Mouse (Mus musculus): ENCODE measurements around the gene Tsc22d4. TPM values are rescaled to one million over a fixed set of nuclear protein-coding genes. Genes with fewer than 3 reads are reported as not detected.

The Tsc22d4 gene
- polyA plus RNA-seq, 1 experiment = 48.1 TPM

GRCm38 (mm10) chr5:137753111-137753832, 7.7 kb downstream of the Tsc22d4 start:
- Histone ChIP-seq H3K79me2 (ENCODE audit: control insufficient read depth, insufficient read depth) (peaks cover 9% of the 10 kb centered on the region), H3ac (ENCODE audit: control insufficient read depth, insufficient read length) (no peak overlapping the region), H3K36me3 (ENCODE audit: control insufficient read depth, insufficient read depth) (peaks cover 5% of the 10 kb centered on the region), H3K4me3 (no peak overlapping the region), H3K27me3 (ENCODE audit: control insufficient read depth, insufficient read depth, insufficient read length) (no peaks in the 10 kb centered on the region), H3K4me2 (ENCODE audit: low read depth) (no peak overlapping the region)
- TF ChIP-seq USF1 (IDR thresholded peaks at IDR 0.05; ENCODE audit: low read depth) = no peak
- no peak for TF ChIP-seq REST (IDR thresholded peaks at IDR 0.05; ENCODE audit: insufficient read depth, insufficient read length)
- TF ChIP-seq CEBPB (IDR thresholded peaks at IDR 0.05; ENCODE audit: insufficient read depth, poor library complexity, severe bottlenecking) = no peak
- no peak for TF ChIP-seq POLR2A (IDR thresholded peaks at IDR 0.05; ENCODE audit: insufficient read length, low read depth)
- no peak for TF ChIP-seq SRF (IDR thresholded peaks at IDR 0.05; ENCODE audit: control insufficient read depth, insufficient read length, low read depth)
- no peak for TF ChIP-seq TCF3 (IDR thresholded peaks at IDR 0.05; ENCODE audit: insufficient read length, low read depth)
- TF ChIP-seq MYOG (IDR thresholded peaks at IDR 0.05; ENCODE audit: control insufficient read depth in 1 of 3, insufficient read depth in 1 of 3, insufficient read length in 2 of 3, low read depth in 2 of 3) = peak in 1 of 3 experiments; percentile 56
- TF ChIP-seq TCF12 (IDR thresholded peaks at IDR 0.05; ENCODE audit: insufficient read depth, poor library complexity, severe bottlenecking) = no peak
- peak in 1 of 3 experiments; percentile 11 for TF ChIP-seq MYOD1 (IDR thresholded peaks at IDR 0.05; ENCODE audit: control insufficient read depth in 1 of 3, insufficient read length in 2 of 3, low read depth in 2 of 3)

- peaks cover 5% of the 10 kb centered on the region for H3K36me3 ChIP-seq (ENCODE audit: control insufficient read depth, insufficient read depth)
- H3ac ChIP-seq (ENCODE audit: control insufficient read depth, insufficient read length) = no peak overlapping the region
- no peaks in the 10 kb centered on the region for H3K79me2 ChIP-seq (ENCODE audit: control insufficient read depth, insufficient read depth)
- TF ChIP-seq CEBPB (IDR thresholded peaks at IDR 0.05; ENCODE audit: insufficient read depth, poor library complexity, severe bottlenecking) (no peak), MYOG (IDR thresholded peaks at IDR 0.05; ENCODE audit: control insufficient read depth in 1 of 3, insufficient read depth in 1 of 3, insufficient read length in 2 of 3, low read depth in 2 of 3) (no peak), MAX (IDR thresholded peaks at IDR 0.05; ENCODE audit: low read depth) (no peak), REST (IDR thresholded peaks at IDR 0.05; ENCODE audit: insufficient read depth, insufficient read length) (no peak), MYOD1 (IDR thresholded peaks at IDR 0.05; ENCODE audit: control insufficient read depth in 1 of 3, insufficient read length in 2 of 3, low read depth in 2 of 3) (no peak), TCF3 (IDR thresholded peaks at IDR 0.05; ENCODE audit: insufficient read length, low read depth) (no peak), USF1 (IDR thresholded peaks at IDR 0.05; ENCODE audit: low read depth) (no peak), POLR2A (IDR thresholded peaks at IDR 0.05; ENCODE audit: insufficient read length, low read depth) (no peak), SRF (IDR thresholded peaks at IDR 0.05; ENCODE audit: control insufficient read depth, insufficient read length, low read depth) (no peak), POLR2AphosphoS2 (IDR thresholded peaks at IDR 0.05; ENCODE audit: insufficient read length, low read depth) (no peak), E2F4 (IDR thresholded peaks at IDR 0.05; ENCODE audit: insufficient read depth) (no peak), TCF12 (IDR thresholded peaks at IDR 0.05; ENCODE audit: insufficient read depth, poor library complexity, severe bottlenecking) (no peak)
- no peak overlapping the region for H3K4me2 ChIP-seq (ENCODE audit: low read depth)
- no peak overlapping the region for H3K4me3 ChIP-seq
- H3K27me3 ChIP-seq (ENCODE audit: control insufficient read depth, insufficient read depth, insufficient read length) = no peaks in the 10 kb centered on the region
Measured at GRCm38 (mm10) chr5:137755425-137755824, 9.9 kb downstream of the Tsc22d4 start.

GRCm38 (mm10) chr5:137756106-137756505, 10.6 kb downstream of the Tsc22d4 start:
- Histone ChIP-seq H3ac (ENCODE audit: control insufficient read depth, insufficient read length) (no peak overlapping the region), H3K4me3 (no peak overlapping the region), H3K36me3 (ENCODE audit: control insufficient read depth, insufficient read depth) (no peaks in the 10 kb centered on the region), H3K79me2 (ENCODE audit: control insufficient read depth, insufficient read depth) (no peaks in the 10 kb centered on the region), H3K27me3 (ENCODE audit: control insufficient read depth, insufficient read depth, insufficient read length) (no peaks in the 10 kb centered on the region), H3K4me2 (ENCODE audit: low read depth) (no peak overlapping the region)
- TF ChIP-seq TCF3 (IDR thresholded peaks at IDR 0.05; ENCODE audit: insufficient read length, low read depth) (no peak), MYOG (IDR thresholded peaks at IDR 0.05; ENCODE audit: control insufficient read depth in 1 of 3, insufficient read depth in 1 of 3, insufficient read length in 2 of 3, low read depth in 2 of 3) (no peak), POLR2AphosphoS2 (IDR thresholded peaks at IDR 0.05; ENCODE audit: insufficient read length, low read depth) (no peak), MYOD1 (IDR thresholded peaks at IDR 0.05; ENCODE audit: control insufficient read depth in 1 of 3, insufficient read length in 2 of 3, low read depth in 2 of 3) (no peak), POLR2A (IDR thresholded peaks at IDR 0.05; ENCODE audit: insufficient read length, low read depth) (no peak), CEBPB (IDR thresholded peaks at IDR 0.05; ENCODE audit: insufficient read depth, poor library complexity, severe bottlenecking) (no peak), REST (IDR thresholded peaks at IDR 0.05; ENCODE audit: insufficient read depth, insufficient read length) (no peak), USF1 (IDR thresholded peaks at IDR 0.05; ENCODE audit: low read depth) (no peak), E2F4 (IDR thresholded peaks at IDR 0.05; ENCODE audit: insufficient read depth) (no peak), SRF (IDR thresholded peaks at IDR 0.05; ENCODE audit: control insufficient read depth, insufficient read length, low read depth) (no peak), TCF12 (IDR thresholded peaks at IDR 0.05; ENCODE audit: insufficient read depth, poor library complexity, severe bottlenecking) (no peak), MAX (IDR thresholded peaks at IDR 0.05; ENCODE audit: low read depth) (no peak)

GRCm38 (mm10) chr5:137756882-137757661, 11.5 kb downstream of the Tsc22d4 start:
- H3K27me3 ChIP-seq (ENCODE audit: control insufficient read depth, insufficient read depth, insufficient read length) = no peaks in the 10 kb centered on the region
- H3ac ChIP-seq (ENCODE audit: control insufficient read depth, insufficient read length) = no peak overlapping the region
- no peaks in the 10 kb centered on the region for H3K79me2 ChIP-seq (ENCODE audit: control insufficient read depth, insufficient read depth)
- no peak overlapping the region for H3K4me3 ChIP-seq
- no peak for TF ChIP-seq MYOG (IDR thresholded peaks at IDR 0.05; ENCODE audit: control insufficient read depth in 1 of 3, insufficient read depth in 1 of 3, insufficient read length in 2 of 3, low read depth in 2 of 3)
- no peak for TF ChIP-seq TCF3 (IDR thresholded peaks at IDR 0.05; ENCODE audit: insufficient read length, low read depth)
- TF ChIP-seq POLR2A (IDR thresholded peaks at IDR 0.05; ENCODE audit: insufficient read length, low read depth) = no peak
- TF ChIP-seq USF1 (IDR thresholded peaks at IDR 0.05; ENCODE audit: low read depth) = no peak
- no peak for TF ChIP-seq REST (IDR thresholded peaks at IDR 0.05; ENCODE audit: insufficient read depth, insufficient read length)
- TF ChIP-seq SRF (IDR thresholded peaks at IDR 0.05; ENCODE audit: control insufficient read depth, insufficient read length, low read depth) = no peak
- no peak for TF ChIP-seq POLR2AphosphoS2 (IDR thresholded peaks at IDR 0.05; ENCODE audit: insufficient read length, low read depth)
- TF ChIP-seq CEBPB (IDR thresholded peaks at IDR 0.05; ENCODE audit: insufficient read depth, poor library complexity, severe bottlenecking) = no peak
- TF ChIP-seq MAX (IDR thresholded peaks at IDR 0.05; ENCODE audit: low read depth) = no peak
- no peak for TF ChIP-seq TCF12 (IDR thresholded peaks at IDR 0.05; ENCODE audit: insufficient read depth, poor library complexity, severe bottlenecking)
- no peak for TF ChIP-seq E2F4 (IDR thresholded peaks at IDR 0.05; ENCODE audit: insufficient read depth)
- no peak for TF ChIP-seq MYOD1 (IDR thresholded peaks at IDR 0.05; ENCODE audit: control insufficient read depth in 1 of 3, insufficient read length in 2 of 3, low read depth in 2 of 3)
- H3K4me2 ChIP-seq (ENCODE audit: low read depth) = no peak overlapping the region
- no peaks in the 10 kb centered on the region for H3K36me3 ChIP-seq (ENCODE audit: control insufficient read depth, insufficient read depth)

All from myocyte (in vitro differentiated cells).